Mouse (Mus musculus) liver, embryonic 14.5 days (tissue): ENCODE results near the gene Gm42715.

Experiments used
- CTCF ChIP-seq: IDR thresholded peaks from 2 replicates; pipeline ENCODE4 v1.5.1; 2016; ENCODE audit warnings: antibody characterized with exemption, low read depth, control low read depth
- EP300 ChIP-seq: IDR thresholded peaks from 2 replicates; pipeline ENCODE4 v1.6.1; 2016; ENCODE audit warnings: antibody characterized with exemption, low read depth

DNA sequence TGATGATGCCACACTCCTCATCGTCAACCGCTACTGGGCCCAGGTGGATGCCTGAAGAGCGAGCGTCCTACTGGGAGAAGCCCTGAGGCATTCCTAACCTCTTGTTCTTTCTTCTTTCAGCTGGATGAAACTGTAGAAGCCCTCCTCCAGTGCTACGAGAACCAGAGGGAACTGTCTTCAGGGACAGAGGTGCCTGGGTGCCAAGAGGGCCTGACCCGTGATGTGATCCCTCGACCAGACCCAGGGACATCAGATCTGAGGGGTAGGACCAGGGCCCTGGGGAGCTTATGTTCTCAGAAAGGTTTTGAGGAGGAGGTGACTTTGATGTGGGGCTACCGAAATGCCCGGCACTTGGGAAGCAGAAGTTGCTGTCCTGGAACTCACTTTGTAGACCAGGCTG lies 70.3 kb downstream of the Gm42715 start:
- TF ChIP-seq CTCF (no peak), EP300 (no peak)
